Mouse (Mus musculus) central nervous system, embryonic 14 days (tissue): Measurements from ENCODE around the gene Cenpj. TPM values are rescaled to one million over a fixed set of nuclear protein-coding genes. Genes with fewer than 3 reads are reported as not detected.

ENCODE experiments used
- polyA plus RNA-seq: library from polyadenylated mRNA; depleted of rRNA; stranded (reverse); fragments of >200 nt; gene quantifications from 2 replicates; pipeline ENCODE4 v1.2.3, GENCODE M21; 2012; rRNA removed

The Cenpj gene
- 10.7 and 14.7 TPM in 2 replicates for polyA plus RNA-seq

GRCm38 (mm10) chr14:56575416-56575815, at the start of gene Cenpj, which contains the start of gene Parp4:
Gene Cenpj (minus strand): TSS chr14:56575425.
Gene Parp4 (plus strand): TSS chr14:56575619.

Other genes starting within 250 kb of the Cenpj start
- 0.09 TPM in 2 replicates for gene Atp12a, start 210.4 kb downstream of the Cenpj start, polyA plus RNA-seq
- gene Rnf17, start 172.8 kb downstream of the Cenpj start, polyA plus RNA-seq = 0.42 and 0.61 TPM in 2 replicates
- 1.6 and 3.0 TPM in 2 replicates for gene Parp4, start 194 bp upstream of the Cenpj start, polyA plus RNA-seq
- 31.9 and 32.8 TPM in 2 replicates for gene Mphosph8, start 92.8 kb upstream of the Cenpj start, polyA plus RNA-seq
- gene Pspc1, start 202.9 kb upstream of the Cenpj start, polyA plus RNA-seq = 75.2 and 85.7 TPM in 2 replicates
- 33.5 and 34.8 TPM in 2 replicates for gene Zmym5, start 236.3 kb upstream of the Cenpj start, polyA plus RNA-seq